Mouse (Mus musculus): ENCODE data around the gene BC016579. TPM values are rescaled to one million over a fixed set of nuclear protein-coding genes. Genes with fewer than 3 reads are reported as not detected.
A peak's percentile ranks its signal among the peaks of the same experiment; 100 is the strongest.

The BC016579 gene
- polyA plus RNA-seq, 1 experiment from 2014 or later: 0.29 TPM

- DNase-seq (ENCODE audit: low spot score): no peak
- no peak overlapping the region for H3K4me3 ChIP-seq
- no peaks in the 10 kb centered on the region for H3K27me3 ChIP-seq (ENCODE audit: insufficient read depth, poor library complexity, severe bottlenecking)
- H3K4me1 ChIP-seq: no peaks in the 10 kb centered on the region
- no peak overlapping the region for H3K27ac ChIP-seq
- no peaks in the 10 kb centered on the region for H3K9me3 ChIP-seq
- H3K36me3 ChIP-seq: no peaks in the 10 kb centered on the region
These were observed 8.5 kb upstream of the BC016579 start for GRCm38 (mm10) chr16:45662381-45662780.

- WGBS: 85% methylated on average over 4 of the region's 4 CpGs
- H3K4me3 ChIP-seq: no peak overlapping the region
- no peak for DNase-seq (ENCODE audit: low spot score)
These were observed 5.7 kb upstream of the BC016579 start for GRCm38 (mm10) chr16:45659596-45659995.

GRCm38 (mm10) chr16:45658248-45658647, 4.4 kb upstream of the BC016579 start:
- no peak overlapping the region for H3K4me3 ChIP-seq
- H3K36me3 ChIP-seq: no peaks in the 10 kb centered on the region
- peaks cover 10% of the 10 kb centered on the region for H3K4me1 ChIP-seq
- no peak overlapping the region for H3K27ac ChIP-seq
- DNase-seq (ENCODE audit: low spot score): no peak
- 93% methylated on average over 1 of the region's 1 CpGs for WGBS
- peaks cover 15% of the 10 kb centered on the region for H3K27me3 ChIP-seq (ENCODE audit: insufficient read depth, poor library complexity, severe bottlenecking)
- H3K9me3 ChIP-seq: no peaks in the 10 kb centered on the region

More at GRCm38 (mm10) chr16:45659596-45659995, 5.7 kb upstream of the BC016579 start:
- Histone ChIP-seq H3K9me3 (no peaks in the 10 kb centered on the region), H3K36me3 (no peaks in the 10 kb centered on the region), H3K27me3 (ENCODE audit: insufficient read depth, poor library complexity, severe bottlenecking) (peaks cover 4% of the 10 kb centered on the region), H3K27ac (no peak overlapping the region), H3K4me1 (no peaks in the 10 kb centered on the region)

- no peak for DNase-seq (ENCODE audit: low spot score)
- peaks cover 15% of the 10 kb centered on the region for H3K27me3 ChIP-seq (ENCODE audit: insufficient read depth, poor library complexity, severe bottlenecking)
- no peaks in the 10 kb centered on the region for H3K36me3 ChIP-seq
- H3K4me3 ChIP-seq: no peak overlapping the region
- 86% methylated on average over 12 of the region's 12 CpGs for WGBS
- H3K4me1 ChIP-seq: peaks cover 15% of the 10 kb centered on the region
- H3K27ac ChIP-seq: no peak overlapping the region
- H3K9me3 ChIP-seq: no peaks in the 10 kb centered on the region
These were observed 3.8 kb upstream of the BC016579 start for GRCm38 (mm10) chr16:45657574-45658159.

GRCm38 (mm10) chr16:45654465-45654864, 597 bp upstream of the BC016579 start:
- no peaks in the 10 kb centered on the region for H3K36me3 ChIP-seq
- peak overlapping the region; percentile 61 for H3K4me3 ChIP-seq
- no peaks in the 10 kb centered on the region for H3K9me3 ChIP-seq
- peaks cover 15% of the 10 kb centered on the region for H3K4me1 ChIP-seq
- no peak overlapping the region for H3K27ac ChIP-seq
- 63% methylated on average over 9 of the region's 9 CpGs for WGBS
- no peak for DNase-seq (ENCODE audit: low spot score)
- peaks cover 15% of the 10 kb centered on the region for H3K27me3 ChIP-seq (ENCODE audit: insufficient read depth, poor library complexity, severe bottlenecking)

- H3K9me3 ChIP-seq: no peaks in the 10 kb centered on the region
These were observed 597 bp downstream of the BC016579 start for GRCm38 (mm10) chr16:45653009-45653933.

DNA sequence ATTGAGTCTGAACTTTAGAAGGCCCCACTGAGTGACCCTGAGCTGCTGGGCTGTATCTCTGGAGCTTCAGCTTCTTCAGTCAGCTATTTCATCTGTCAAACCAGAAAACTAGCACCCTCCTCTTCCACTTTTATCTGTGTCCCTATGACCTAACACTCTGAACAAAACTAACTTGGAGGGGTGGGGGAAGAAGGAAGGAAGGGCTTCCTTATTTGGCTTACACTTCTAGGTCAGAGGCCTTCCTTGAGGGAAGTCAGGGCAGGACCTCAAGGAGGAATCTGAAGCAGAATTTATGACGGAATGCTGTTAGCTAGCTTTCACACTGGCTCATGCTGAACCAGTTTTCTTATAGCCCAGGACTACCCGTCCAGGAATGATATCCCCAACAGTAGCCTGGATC, 2.4 kb downstream of the BC016579 start:
- Histone ChIP-seq H3K4me1 (peaks cover 15% of the 10 kb centered on the region), H3K27me3 (ENCODE audit: insufficient read depth, poor library complexity, severe bottlenecking) (peaks cover 15% of the 10 kb centered on the region), H3K9me3 (no peaks in the 10 kb centered on the region), H3K36me3 (no peaks in the 10 kb centered on the region), H3K27ac (no peak overlapping the region), H3K4me3 (no peak overlapping the region)
- 44% methylated on average over 2 of the region's 2 CpGs for WGBS
- no peak for DNase-seq (ENCODE audit: low spot score)

More at GRCm38 (mm10) chr16:45653009-45653933, 597 bp downstream of the BC016579 start:
- DNase-seq (ENCODE audit: low spot score): no peak
- Histone ChIP-seq H3K27ac (peak overlapping the region; percentile 64), H3K4me3 (peak overlapping the region; percentile 61), H3K27me3 (ENCODE audit: insufficient read depth, poor library complexity, severe bottlenecking) (peaks cover 15% of the 10 kb centered on the region), H3K36me3 (no peaks in the 10 kb centered on the region), H3K4me1 (peaks cover 15% of the 10 kb centered on the region)
- WGBS: 8% methylated on average over 17 of the region's 17 CpGs

DNA sequence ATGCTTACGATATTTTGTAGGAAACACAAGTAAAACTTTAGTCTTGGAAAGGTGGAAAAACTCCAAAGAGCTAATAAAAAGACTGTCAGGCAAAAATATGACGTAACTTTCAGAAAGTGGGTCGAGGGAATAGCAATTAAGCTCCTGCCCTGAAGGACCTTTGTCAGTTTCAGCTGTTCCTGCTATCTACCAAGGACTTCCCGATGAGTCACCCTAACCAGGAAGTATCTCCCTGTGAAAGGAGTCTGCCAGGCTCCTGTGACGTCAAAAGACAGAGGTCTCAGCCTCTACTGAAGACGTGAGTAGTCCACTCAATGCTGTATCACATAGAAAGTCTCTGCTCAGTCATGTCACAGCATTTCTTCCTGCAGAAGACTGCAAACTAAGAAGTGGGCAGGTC, 9.5 kb downstream of the BC016579 start:
- H3K4me3 ChIP-seq: no peak overlapping the region
- 0 out of 2 replicates have a peak, but pooled peaks cover 4% of the 10 kb centered on the region for H3K4me1 ChIP-seq
- no peak for DNase-seq (ENCODE audit: low spot score)
- H3K27me3 ChIP-seq (ENCODE audit: insufficient read depth, poor library complexity, severe bottlenecking): no peaks in the 10 kb centered on the region
- H3K27ac ChIP-seq: no peak overlapping the region
- whole genome bisulfite sequencing: 48% methylated on average over 6 of the region's 6 CpGs
- no peaks in the 10 kb centered on the region for H3K9me3 ChIP-seq
- H3K36me3 ChIP-seq: no peaks in the 10 kb centered on the region

GRCm38 (mm10) chr16:45643944-45644343, 9.9 kb downstream of the BC016579 start:
- Histone ChIP-seq H3K4me3 (no peak overlapping the region), H3K27ac (no peak overlapping the region), H3K4me1 (0 out of 2 replicates have a peak, but pooled peaks cover 4% of the 10 kb centered on the region), H3K9me3 (no peaks in the 10 kb centered on the region), H3K27me3 (ENCODE audit: insufficient read depth, poor library complexity, severe bottlenecking) (no peaks in the 10 kb centered on the region), H3K36me3 (no peaks in the 10 kb centered on the region)
- WGBS: 75% methylated on average over 3 of the region's 3 CpGs
- no peak for DNase-seq (ENCODE audit: low spot score)

DNA sequence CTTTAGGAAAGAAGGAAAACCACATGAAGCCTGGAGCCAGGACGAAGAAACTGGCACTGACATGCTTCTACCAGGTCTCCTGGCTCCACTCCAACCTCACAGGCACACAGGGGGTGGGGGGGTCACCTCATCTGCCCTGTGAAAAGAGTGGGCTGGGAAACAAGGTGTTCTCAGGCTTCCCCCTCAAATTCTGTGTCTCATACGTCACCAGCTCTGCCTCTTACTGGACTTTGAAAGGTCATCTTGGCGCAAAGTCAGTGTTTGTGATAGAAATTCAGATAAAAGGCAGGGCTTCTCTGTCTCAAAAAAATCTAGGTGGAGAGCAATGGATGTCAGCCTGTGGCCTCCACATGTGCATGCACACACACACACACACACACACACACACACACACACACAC, 12.6 kb downstream of the BC016579 start:
- 62% methylated on average over 3 of the region's 3 CpGs for WGBS
- no peaks in the 10 kb centered on the region for H3K36me3 ChIP-seq
- no peaks in the 10 kb centered on the region for H3K27me3 ChIP-seq (ENCODE audit: insufficient read depth, poor library complexity, severe bottlenecking)
- H3K4me3 ChIP-seq: no peak overlapping the region
- no peak overlapping the region for H3K27ac ChIP-seq
- no peak for DNase-seq (ENCODE audit: low spot score)
- no peaks in the 10 kb centered on the region for H3K9me3 ChIP-seq
- 0 out of 2 replicates have a peak, but pooled peaks cover 4% of the 10 kb centered on the region for H3K4me1 ChIP-seq

DNA sequence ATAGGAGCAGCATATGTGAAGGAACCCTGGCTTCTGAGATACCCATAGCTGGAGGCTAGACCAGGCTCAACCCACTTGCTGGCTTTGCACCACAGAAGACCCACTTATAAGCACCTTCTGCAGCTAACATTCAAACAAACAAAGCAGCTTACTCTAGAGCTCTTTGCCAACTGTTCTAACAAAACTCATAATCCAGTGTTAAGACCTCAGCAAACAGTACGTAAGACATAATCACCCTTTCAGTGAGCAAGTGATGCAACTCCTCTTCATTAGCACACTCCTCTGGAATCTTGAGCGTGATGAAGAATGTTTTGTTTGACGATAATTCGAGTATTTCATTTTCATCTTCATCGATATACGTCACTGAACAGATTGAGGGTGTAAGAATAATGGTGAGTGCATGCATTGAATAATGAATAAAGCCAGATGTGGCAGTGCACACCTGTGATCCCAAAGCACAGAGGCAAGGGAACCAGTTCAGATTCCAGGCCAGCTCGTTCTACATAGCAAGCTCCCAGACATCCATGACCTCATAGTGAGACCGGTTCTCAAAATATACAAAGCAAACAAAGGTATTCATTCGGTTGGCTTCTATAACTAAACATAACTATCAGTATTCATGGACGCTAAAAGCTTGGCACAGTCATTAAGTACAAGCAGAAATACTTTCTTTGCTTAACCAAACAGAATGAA, 13.7 kb downstream of the BC016579 start:
- WGBS: 70% methylated on average over 10 of the region's 10 CpGs
- H3K4me1 ChIP-seq: 0 out of 2 replicates have a peak, but pooled peaks cover 4% of the 10 kb centered on the region
- H3K4me3 ChIP-seq: no peak overlapping the region
- no peaks in the 10 kb centered on the region for H3K27me3 ChIP-seq (ENCODE audit: insufficient read depth, poor library complexity, severe bottlenecking)
- no peaks in the 10 kb centered on the region for H3K36me3 ChIP-seq
- no peak for DNase-seq (ENCODE audit: low spot score)
- H3K9me3 ChIP-seq: no peaks in the 10 kb centered on the region
- H3K27ac ChIP-seq: no peak overlapping the region

DNA sequence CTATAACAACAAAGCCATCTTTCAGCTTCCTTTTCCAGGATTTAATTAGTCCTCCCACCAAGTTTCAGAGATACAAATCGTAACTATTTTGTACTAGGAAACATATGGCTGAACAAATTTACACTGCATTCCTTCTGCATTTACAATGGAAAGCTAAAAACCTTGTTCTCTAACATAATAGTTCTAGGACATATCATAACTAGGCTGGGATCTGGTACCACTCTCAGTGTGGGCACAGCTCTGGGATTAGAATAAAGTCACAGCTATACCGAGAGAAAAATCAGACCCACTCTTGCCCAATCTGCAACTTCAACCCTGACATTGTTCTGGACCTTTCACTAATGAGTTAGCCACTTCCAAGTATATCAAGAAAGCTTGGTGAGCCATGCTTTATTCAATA, 18.0 kb downstream of the BC016579 start:
- Histone ChIP-seq H3K4me1 (no peaks in the 10 kb centered on the region), H3K27ac (no peak overlapping the region), H3K4me3 (no peak overlapping the region), H3K9me3 (no peaks in the 10 kb centered on the region), H3K27me3 (ENCODE audit: insufficient read depth, poor library complexity, severe bottlenecking) (no peaks in the 10 kb centered on the region), H3K36me3 (no peaks in the 10 kb centered on the region)
- no peak for DNase-seq (ENCODE audit: low spot score)
- 83% methylated on average over 2 of the region's 2 CpGs for whole genome bisulfite sequencing

DNA sequence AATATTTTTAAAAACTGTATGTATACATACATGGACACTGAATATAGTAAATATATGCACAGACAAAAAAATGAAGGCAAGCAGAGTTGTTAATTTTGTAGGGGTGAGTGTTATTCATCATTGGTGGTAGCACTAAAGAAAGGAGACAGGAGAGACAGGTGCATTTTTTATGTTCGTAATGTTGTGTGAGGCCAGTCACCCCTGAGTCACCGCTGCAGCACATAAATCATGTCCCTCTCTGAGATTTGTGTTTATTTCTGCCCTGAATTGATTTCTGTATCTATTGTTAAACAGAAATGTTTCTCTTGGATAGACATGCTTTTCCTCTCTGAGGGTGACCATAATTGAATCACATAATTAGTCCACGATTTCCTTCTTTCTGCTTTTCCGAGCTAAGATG, 21.4 kb downstream of the BC016579 start:
- 87% methylated on average over 4 of the region's 4 CpGs for WGBS
- peaks cover 7% of the 10 kb centered on the region; the same call in 1 of the 2 replicates for H3K4me1 ChIP-seq

More for the DNA sequence above, 21.4 kb downstream of the BC016579 start:
- H3K4me3 ChIP-seq: no peak overlapping the region
- no peaks in the 10 kb centered on the region for H3K9me3 ChIP-seq
- no peak for DNase-seq (ENCODE audit: low spot score)
- no peaks in the 10 kb centered on the region for H3K36me3 ChIP-seq
- H3K27ac ChIP-seq: no peak overlapping the region
- no peaks in the 10 kb centered on the region for H3K27me3 ChIP-seq (ENCODE audit: insufficient read depth, poor library complexity, severe bottlenecking)
